Mouse (Mus musculus) liver, embryonic 14.5 days (tissue): ENCODE measurements around the gene Hemk1. TPM values are rescaled to one million over a fixed set of nuclear protein-coding genes. Genes with fewer than 3 reads are reported as not detected.
A peak's percentile ranks its signal among the peaks of the same experiment; 100 is the strongest.

ENCODE experiments used
- ATAC-seq: fragments of 200-750 bp; cut with Nextera tagmentation; 2 replicates; pipeline ENCODE4 v1.8.0; 2017; ENCODE audit warnings: moderate number of reproducible peaks, mild to moderate bottlenecking, moderate library complexity; ENCODE audit not compliant: insufficient read depth
- DNase-seq, 3 experiments: peaks; one replicate each; pipeline ENCODE4 v3.0.0-alpha.2; 2012 to 2013; ENCODE audit warnings: low read depth in 3 of 3, low spot score in 3 of 3
- H3K27ac ChIP-seq: fragments of 300-500 bp; sonication (generic); 2 replicates; pipeline ENCODE4 v1.5.1; 2014; ENCODE audit warnings: moderate library complexity, mild to moderate bottlenecking, control low read depth, inconsistent platforms
- H3K27me3 ChIP-seq: fragments of 300-500 bp; sonication (generic); 2 replicates; pipeline ENCODE4 v1.6.1; 2014; ENCODE audit warnings: mild to moderate bottlenecking, low read length, moderate library complexity; ENCODE audit not compliant: control insufficient read depth, insufficient read depth
- H3K36me3 ChIP-seq: fragments of 300-500 bp; sonication (generic); replicated peaks from 2 replicates; pipeline ENCODE4 v1.6.1; 2014; ENCODE audit warnings: low read depth; ENCODE audit not compliant: control insufficient read depth, insufficient read depth
- H3K4me1 ChIP-seq, 2 experiments: fragments of 200-500 bp in 1 of 2; fragments of 300-500 bp in 1 of 2; sonication (generic) in 1 of 2; replicated peaks; 2 replicates each; pipeline ENCODE4 v1.6.1; 2012 to 2014; ENCODE audit warnings: antibody characterized with exemption in 1 of 2, inconsistent platforms in 1 of 2, low read length in 1 of 2; ENCODE audit not compliant: control insufficient read depth in 2 of 2, insufficient read depth in 2 of 2
- H3K4me2 ChIP-seq: fragments of 300-500 bp; sonication (generic); 2 replicates; pipeline ENCODE4 v1.6.1; 2014; ENCODE audit warnings: low read depth, mild to moderate bottlenecking, control low read depth, moderate library complexity
- H3K4me3 ChIP-seq, 2 experiments: fragments of 200-500 bp in 1 of 2; fragments of 300-500 bp in 1 of 2; sonication (generic) in 1 of 2; 2 replicates each; pipeline ENCODE4 v1.5.1; 2012 to 2014; ENCODE audit warnings: low read depth in 2 of 2, low read length in 2 of 2, mild to moderate bottlenecking in 2 of 2, control low read depth in 1 of 2, inconsistent platforms in 1 of 2, moderate library complexity in 1 of 2; ENCODE audit not compliant: insufficient read depth in 1 of 2
- H3K9ac ChIP-seq: fragments of 300-500 bp; sonication (generic); replicated peaks from 2 replicates; pipeline ENCODE4 v1.6.1; 2014; ENCODE audit warnings: mild to moderate bottlenecking, control low read depth, moderate library complexity
- H3K9me3 ChIP-seq: fragments of 300-500 bp; sonication (generic); 2 replicates; pipeline ENCODE4 v1.6.1; 2016; ENCODE audit warnings: low read length, mixed read lengths; ENCODE audit not compliant: control insufficient read depth
- CTCF ChIP-seq: IDR thresholded peaks from 2 replicates; pipeline ENCODE4 v1.5.1; 2016; ENCODE audit warnings: antibody characterized with exemption, low read depth, control low read depth
- EP300 ChIP-seq: IDR thresholded peaks from 2 replicates; pipeline ENCODE4 v1.6.1; 2016; ENCODE audit warnings: antibody characterized with exemption, low read depth
- WGBS: fragments of 180-500 bp; shearing (Covaris S2); extraction: QIAGEN DNeasy Blood & Tissue Kit; methylation state at CpG from one replicate; pipeline ENCODE4 v1.1.7; 2014; ENCODE audit not compliant: insufficient replicate concordance; 5-methylcytosine and 5-hydroxymethylcytosine counted together
- polyA plus RNA-seq, 2 experiments: library from polyadenylated mRNA; depleted of rRNA in 1 of 2; stranded (reverse) in 1 of 2; unstranded in 1 of 2; fragments of >200 nt; fragmentation: Nextera tagmentation in 1 of 2; extraction: Ambion mirVana in 1 of 2; gene quantifications; 2 replicates each; pipeline versions ENCODE4 v1.2.1 to v1.2.3; 2012 to 2014

Hemk1 gene
- polyA plus RNA-seq, 2 experiments: 2.2 to 3.3 TPM

DNA sequence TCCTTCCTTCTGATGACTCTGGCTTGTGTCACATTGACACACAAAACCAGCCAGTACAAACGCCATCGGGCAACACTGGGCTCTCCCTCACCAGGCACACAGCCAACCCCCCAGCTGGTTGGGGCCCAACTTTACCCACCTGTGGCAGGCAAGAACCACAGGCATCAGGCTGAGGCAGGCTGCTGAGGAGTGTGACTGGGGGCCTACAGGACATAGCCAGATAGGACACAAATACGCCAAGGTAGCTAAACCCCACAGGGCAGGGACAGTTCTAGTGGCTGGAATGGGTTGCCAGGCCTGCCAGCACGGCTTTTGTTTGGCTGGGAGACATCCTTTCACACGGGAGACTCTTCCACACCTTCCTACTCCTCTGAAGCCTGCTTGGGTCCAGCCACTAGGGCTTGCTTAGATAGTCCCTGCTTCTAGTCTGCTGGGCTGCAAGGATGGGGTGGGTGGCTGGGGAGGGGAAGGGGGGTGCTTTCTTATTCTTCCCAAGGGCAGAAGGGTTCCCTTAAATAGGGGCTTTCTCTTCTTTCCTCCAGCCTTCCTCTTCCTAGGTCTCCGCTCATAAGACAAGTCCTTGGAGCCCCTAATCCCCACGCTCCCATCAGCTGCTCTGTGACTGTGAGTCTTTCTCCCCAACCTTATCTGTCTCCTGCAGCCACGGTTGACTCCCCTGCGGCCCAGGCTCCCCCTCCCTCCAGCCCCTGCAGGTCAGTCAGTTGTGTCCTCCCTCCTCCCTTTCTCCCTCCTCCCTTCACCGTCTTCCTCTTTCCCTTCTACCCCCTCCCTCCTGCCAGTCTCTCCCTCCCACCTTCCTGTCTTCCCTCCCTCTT, 31.3 kb upstream of the Hemk1 start:
- DNase-seq: peak; percentile 88 to 91 (median 90)

DNA sequence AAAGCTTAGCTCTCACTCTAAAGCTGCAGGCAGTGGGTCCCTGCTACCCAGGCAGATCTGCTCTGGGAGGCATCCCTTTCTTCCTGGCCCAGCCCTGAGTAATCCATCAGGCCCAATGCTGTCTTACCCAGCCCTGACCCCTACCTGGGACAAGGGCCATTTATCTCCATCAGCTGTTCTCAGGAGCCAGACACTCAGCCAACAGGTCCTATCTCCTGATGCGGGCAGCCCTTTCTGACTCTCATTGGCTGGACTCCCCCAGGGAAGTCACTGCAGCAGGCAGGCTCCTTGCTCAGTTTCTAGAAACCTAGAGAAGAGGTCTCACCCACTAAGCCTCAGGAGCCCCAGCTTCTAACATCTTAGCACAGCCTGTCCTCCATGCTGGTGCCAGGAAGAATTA, 30.2 kb upstream of the Hemk1 start:
- Histone ChIP-seq H3K4me3 (no peak overlapping the region), H3K9ac (peak overlapping the region; percentile 49), H3K4me2 (peak overlapping the region; percentile 68), H3K9me3 (no peaks in the 10 kb centered on the region), H3K36me3 (no peaks in the 10 kb centered on the region), H3K4me1 (peaks cover 51 to 53% of the 10 kb centered on the region in 2 experiments), H3K27me3 (no peaks in the 10 kb centered on the region; the same call in 1 of the 2 replicates), H3K27ac (peak overlapping the region; percentile 95)
- WGBS: 60% methylated on average over 1 of the region's 1 CpGs
- DNase-seq: peak in 2 of 3 experiments; percentile 59 to 65
- TF ChIP-seq EP300: no peak
- TF ChIP-seq CTCF: no peak
- peak; percentile 19 for ATAC-seq

More for the DNA sequence above, 31.3 kb upstream of the Hemk1 start:
- H3K36me3 ChIP-seq: no peaks in the 10 kb centered on the region
- 8% methylated on average over 10 of the region's 10 CpGs for WGBS
- no peaks in the 10 kb centered on the region; the same call in 1 of the 2 replicates for H3K27me3 ChIP-seq
- H3K4me1 ChIP-seq: peaks cover 54 to 57% of the 10 kb centered on the region in 2 experiments
- TF ChIP-seq EP300: peak; percentile 84
- TF ChIP-seq CTCF: no peak; the same call in 1 of the 2 replicates
- ATAC-seq: peak; percentile 93
- H3K4me3 ChIP-seq: peak overlapping the region; percentile 20 to 23; a peak in 3 of 4 replicates
- peak overlapping the region; percentile 63 for H3K9ac ChIP-seq
- peak overlapping the region; percentile 68 for H3K4me2 ChIP-seq
- H3K9me3 ChIP-seq: no peaks in the 10 kb centered on the region
- peak overlapping the region; percentile 95 for H3K27ac ChIP-seq

- H3K36me3 ChIP-seq: no peaks in the 10 kb centered on the region
- TF ChIP-seq CTCF: peak; percentile 97
- no peak for TF ChIP-seq EP300
- ATAC-seq: no peak
- no peaks in the 10 kb centered on the region for H3K9me3 ChIP-seq
- H3K9ac ChIP-seq: no peak overlapping the region
- 2% methylated on average over 3 of the region's 3 CpGs for WGBS
- H3K4me2 ChIP-seq: no peak overlapping the region
- no peaks in the 10 kb centered on the region; the same call in 1 of the 2 replicates for H3K27me3 ChIP-seq
- DNase-seq: peak; percentile 36 to 54 (median 45)
- H3K4me1 ChIP-seq: peaks cover 36 to 41% of the 10 kb centered on the region in 2 experiments
- H3K4me3 ChIP-seq: no peak overlapping the region
- no peak overlapping the region for H3K27ac ChIP-seq
These were observed 28.5 kb upstream of the Hemk1 start for GRCm38 (mm10) chr9:107366644-107367043.

GRCm38 (mm10) chr9:107360989-107361388, 22.8 kb upstream of the Hemk1 start:
- ATAC-seq (no peak), DNase-seq (no peak)
- H3K4me2 ChIP-seq: no peak overlapping the region
- 15% methylated on average over 3 of the region's 3 CpGs for WGBS
- H3K36me3 ChIP-seq: no peaks in the 10 kb centered on the region
- H3K27ac ChIP-seq: no peak overlapping the region
- H3K27me3 ChIP-seq: no peaks in the 10 kb centered on the region; the same call in 1 of the 2 replicates
- TF ChIP-seq EP300: no peak
- no peak for TF ChIP-seq CTCF
- no peak overlapping the region for H3K9ac ChIP-seq
- no peak overlapping the region for H3K4me3 ChIP-seq
- no peaks in the 10 kb centered on the region for H3K9me3 ChIP-seq
- H3K4me1 ChIP-seq: no peaks in the 10 kb centered on the region

- no peaks in the 10 kb centered on the region for H3K9me3 ChIP-seq
- no peaks in the 10 kb centered on the region for H3K36me3 ChIP-seq
- ATAC-seq (no peak), DNase-seq (peak in 2 of 3 experiments; percentile 43 to 52)
- H3K4me1 ChIP-seq: no peaks in the 10 kb centered on the region
- no peak overlapping the region for H3K27ac ChIP-seq
- no peak overlapping the region for H3K9ac ChIP-seq
- no peaks in the 10 kb centered on the region for H3K27me3 ChIP-seq
- 25% methylated on average over 5 of the region's 5 CpGs for WGBS
- H3K4me3 ChIP-seq: no peak overlapping the region
- TF ChIP-seq CTCF (peak; percentile 97), EP300 (no peak)
- H3K4me2 ChIP-seq: no peak overlapping the region
These were observed 19.5 kb upstream of the Hemk1 start for GRCm38 (mm10) chr9:107357651-107358050.
